Mouse (Mus musculus): ENCODE data around the gene Epb41l1.

Epb41l1 gene

DNA sequence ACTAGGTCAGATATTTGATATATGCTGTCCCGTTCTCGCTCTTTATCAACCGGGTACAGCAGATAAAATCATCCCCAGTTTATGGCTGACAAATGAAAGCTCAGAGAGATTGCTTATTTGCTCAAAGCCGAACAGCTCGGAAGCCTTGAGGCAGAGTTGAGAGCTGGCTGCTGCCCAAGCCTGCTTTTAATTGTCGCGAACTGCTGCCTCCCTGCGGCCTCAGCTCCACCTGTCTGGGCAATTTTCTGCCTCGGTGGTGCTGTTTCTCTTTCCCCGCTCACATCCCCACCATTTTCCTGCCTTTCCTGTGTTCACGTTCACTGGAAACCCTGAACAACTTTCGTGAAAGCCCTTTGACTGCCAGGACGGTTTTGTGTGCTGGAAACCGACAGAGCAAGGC, 39.8 kb downstream of the Epb41l1 start:
- DNase-seq = no peak

DNA sequence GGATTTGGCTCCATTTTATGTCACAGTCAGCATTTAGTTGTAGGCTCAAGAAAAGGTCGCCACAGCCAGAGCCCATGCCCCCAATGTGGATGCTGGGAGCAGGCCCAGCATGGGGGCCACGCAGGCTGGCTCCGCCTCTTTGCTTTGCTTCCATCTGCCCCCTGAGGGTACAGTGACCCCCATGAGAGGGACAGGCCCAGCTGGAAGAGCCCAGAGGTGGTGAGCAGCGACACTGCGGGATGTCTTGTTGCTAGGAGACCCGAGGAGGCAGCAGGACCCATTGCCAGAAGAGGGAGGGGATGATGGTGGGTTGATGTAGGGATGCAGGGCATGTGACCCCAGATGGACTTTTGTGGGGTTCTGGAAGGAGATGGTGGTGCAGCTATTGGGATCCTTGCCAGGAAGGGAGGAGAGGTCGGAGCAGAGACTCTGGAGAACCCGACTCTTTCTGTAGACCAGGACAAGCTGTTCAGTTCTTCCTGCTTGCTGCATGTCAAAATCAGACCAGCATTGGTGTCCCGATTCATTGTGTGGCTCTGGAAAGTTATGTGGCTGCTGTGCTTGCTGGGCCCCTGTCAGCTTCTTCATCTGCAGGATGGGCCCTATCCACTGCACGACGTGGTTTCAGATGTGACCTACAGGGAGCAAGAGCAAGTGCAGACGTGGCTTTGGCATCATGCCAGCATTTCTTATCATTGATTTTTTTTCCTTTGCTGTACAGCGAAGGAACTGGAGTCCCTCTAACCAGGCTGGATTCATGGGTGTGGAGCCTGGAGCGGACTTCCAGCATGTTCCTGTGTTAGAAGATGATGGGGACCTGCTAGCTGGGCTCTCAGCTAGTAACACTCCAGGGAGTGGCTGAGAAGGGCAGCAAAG, 41.7 kb downstream of the Epb41l1 start:
- DNase-seq = no peak

GRCm38 (mm10) chr2:156464416-156464815, 43.7 kb downstream of the Epb41l1 start:
- DNase-seq = no peak

DNA sequence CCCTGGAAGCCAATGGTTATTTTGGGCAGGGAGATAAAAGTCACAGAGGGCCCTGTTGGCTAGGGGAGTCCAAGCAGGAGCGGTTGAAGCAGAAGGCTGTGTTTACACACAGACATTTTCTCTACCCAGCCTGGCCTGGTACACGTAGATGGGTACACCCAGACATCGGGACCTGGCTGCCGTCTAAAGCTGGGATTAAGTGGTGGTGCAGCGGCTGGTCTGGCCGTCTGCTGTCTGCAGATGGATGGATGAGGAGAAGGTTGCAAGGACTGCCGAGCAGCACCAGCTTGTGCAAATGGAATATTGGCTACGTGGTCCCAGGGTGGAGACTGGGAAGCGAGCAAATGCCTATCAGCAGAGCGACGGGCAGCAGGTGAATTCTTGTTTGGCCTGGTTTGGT, 46.8 kb downstream of the Epb41l1 start:
- no peak for DNase-seq

DNA sequence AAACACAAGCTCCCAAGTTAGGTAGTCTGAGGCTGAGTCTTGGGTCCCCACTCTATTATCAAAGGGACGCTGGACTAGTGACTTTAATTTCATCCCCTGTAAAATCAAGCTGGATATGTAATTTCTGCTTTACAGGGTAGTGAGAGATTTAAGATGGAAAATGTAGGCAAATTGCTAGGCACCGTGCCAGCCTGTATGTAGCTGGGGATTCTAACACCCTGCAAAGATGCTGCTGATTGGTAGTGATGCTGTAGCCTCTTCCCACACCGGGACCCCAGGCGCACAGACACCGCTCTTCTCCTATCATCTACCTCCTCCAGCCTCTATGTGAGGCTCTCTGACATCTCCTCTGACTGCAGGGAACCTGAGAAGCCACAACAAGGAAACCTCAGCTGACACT, 48.2 kb downstream of the Epb41l1 start:
- no peak for DNase-seq

- no peak for DNase-seq
These were observed 48.8 kb downstream of the Epb41l1 start for GRCm38 (mm10) chr2:156469508-156469907.

GRCm38 (mm10) chr2:156470938-156471337, 50.2 kb downstream of the Epb41l1 start:
- DNase-seq = no peak

DNA sequence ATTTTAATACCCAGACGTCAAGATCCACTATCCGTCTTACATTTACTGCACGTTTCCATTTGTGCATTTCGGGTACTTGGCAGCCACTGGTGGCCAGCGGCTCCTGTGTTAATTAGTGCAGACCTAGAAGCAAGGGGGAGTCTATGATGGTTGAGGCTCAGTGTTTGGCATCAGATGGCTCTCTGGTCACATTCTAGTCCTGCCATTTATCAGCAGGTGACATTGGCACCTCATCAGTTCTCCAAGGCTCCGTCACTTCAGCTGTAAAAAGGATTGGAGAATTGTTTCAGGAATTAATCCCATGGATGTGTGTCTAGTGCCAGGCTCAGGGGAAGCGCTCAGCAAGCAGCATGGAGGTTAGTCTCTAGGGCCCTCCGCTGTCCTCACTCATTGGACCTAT, 51.6 kb downstream of the Epb41l1 start:
- DNase-seq = no peak

GRCm38 (mm10) chr2:156473696-156474095, 53.0 kb downstream of the Epb41l1 start:
- no peak for DNase-seq

DNA sequence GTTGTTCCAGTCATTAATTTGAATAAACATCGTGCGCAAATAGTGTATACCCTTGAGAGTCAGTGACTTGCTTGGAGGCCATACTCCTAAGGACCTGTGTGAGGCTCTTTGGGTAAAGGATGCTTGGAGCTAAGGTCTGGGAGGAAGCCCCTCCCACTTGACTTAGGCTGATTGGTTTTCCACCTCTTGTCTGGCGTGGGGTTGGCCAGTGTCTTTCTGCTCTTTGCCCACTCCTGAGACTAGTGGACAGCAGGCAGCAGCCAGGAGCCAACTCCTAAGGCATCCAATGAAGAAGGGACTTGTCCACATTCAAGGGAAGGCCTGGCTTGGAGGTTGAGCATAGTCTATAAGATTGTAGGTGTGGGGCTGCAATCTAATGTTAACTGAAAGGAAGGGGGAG, 53.4 kb downstream of the Epb41l1 start:
- DNase-seq = no peak

GRCm38 (mm10) chr2:156474891-156475284, 54.2 kb downstream of the Epb41l1 start:
- no peak for DNase-seq

GRCm38 (mm10) chr2:156475285-156476110, 54.8 kb downstream of the Epb41l1 start:
- peak; percentile 65 for DNase-seq

DNA sequence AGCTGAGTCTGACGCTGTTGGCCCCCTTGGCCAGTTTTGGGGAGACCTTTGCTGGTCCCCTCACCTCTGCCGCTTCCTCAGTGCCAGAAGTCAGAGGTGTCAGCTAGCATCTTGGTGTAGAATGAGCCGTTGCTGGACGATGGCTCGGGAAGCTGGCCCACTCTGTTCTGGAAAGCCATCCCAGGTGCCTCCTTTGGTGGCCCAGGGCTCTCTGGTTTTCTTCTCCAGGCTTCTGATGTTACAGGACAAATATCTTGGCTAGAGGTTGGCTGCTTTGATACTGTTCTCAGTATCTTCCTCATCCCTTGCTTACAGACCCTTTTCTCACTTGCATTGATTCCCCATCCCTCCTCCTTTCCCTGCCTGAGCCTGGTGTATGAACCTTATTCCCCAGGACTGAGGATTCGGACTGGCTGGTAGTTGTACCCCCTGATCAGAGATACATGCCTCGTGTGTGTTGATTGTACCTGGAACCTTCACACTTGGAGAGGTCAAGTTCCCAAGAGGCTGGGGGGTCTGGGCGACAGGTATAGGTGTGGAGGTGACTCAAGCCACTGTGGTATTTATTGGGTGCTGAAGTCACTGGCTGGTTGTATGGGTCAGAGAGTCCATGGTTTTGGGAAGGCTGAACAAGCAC, 55.5 kb downstream of the Epb41l1 start:
- no peak for DNase-seq

DNA sequence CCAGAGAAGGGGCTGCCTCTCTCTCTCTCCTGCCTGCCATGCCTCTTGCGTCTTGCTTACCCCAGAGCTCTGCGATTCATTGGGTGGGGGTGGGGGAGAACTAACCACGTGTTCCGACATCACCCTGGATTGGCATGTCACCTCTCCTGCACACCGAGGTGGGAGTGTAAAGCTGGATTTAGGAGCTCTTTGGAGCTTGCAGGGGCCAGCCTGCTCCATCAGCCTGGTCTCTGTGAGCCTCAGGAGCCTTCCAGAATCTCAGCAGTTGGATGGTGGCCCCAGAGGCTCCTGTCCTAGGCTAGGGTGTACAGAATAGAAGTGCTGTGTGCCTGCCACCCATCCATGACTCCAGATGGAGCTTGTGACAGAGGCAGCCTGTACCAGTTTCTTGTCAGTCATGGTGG, 56.0 kb downstream of the Epb41l1 start:
- DNase-seq = no peak

DNA sequence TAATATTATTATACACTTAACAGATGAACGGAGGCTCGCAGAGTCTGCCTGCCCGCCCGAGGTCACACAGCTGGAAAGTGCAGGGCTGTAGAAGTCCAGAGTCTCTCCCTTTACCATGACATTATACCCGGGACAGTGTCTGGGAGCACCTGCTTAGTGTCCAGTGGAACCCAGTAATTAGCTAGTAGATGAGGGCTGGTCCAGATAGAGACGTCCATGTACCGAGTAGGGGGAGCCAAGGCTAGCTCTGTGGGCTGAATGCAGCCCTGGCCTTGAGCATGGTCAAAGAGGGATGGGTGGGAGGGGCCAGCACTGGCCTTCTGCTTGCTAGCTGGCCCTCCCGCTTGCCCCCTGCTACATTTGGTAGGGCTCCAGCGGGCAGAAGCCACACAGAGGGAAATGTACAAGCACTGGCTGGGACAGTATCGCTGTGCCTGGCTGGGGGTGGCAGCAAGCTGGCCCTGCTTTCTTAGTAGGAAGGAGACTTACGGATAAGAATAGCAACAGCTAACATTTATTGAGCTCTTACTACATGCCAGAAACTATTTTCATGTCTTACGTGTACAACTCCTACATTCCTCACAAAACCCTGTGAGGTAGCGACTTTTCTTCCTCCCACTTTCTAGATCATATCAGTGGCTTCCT, 57.5 kb downstream of the Epb41l1 start:
- DNase-seq = no peak

DNA sequence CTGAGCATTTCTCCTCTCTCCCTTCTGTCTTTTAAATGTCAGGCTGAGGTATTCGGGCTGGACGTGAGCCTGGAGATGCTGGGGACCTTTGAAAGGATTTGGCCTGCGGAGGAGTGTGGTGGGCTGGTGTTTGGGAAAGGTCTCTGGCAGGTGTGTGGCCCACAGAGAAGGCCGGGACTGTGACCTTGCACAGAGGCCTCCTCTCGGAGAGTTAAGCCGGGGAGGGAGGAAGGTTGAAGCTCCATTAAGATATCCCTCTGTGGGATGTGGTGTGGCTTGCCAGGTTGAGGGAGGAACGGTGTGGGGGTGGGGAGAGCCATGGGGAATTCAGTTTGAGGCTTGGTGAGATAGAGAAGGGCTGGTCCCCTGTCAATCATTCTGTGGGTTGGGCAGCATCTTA, 59.1 kb downstream of the Epb41l1 start:
- DNase-seq = no peak

- DNase-seq = no peak
These were observed 59.6 kb downstream of the Epb41l1 start for GRCm38 (mm10) chr2:156480267-156480666.

DNA sequence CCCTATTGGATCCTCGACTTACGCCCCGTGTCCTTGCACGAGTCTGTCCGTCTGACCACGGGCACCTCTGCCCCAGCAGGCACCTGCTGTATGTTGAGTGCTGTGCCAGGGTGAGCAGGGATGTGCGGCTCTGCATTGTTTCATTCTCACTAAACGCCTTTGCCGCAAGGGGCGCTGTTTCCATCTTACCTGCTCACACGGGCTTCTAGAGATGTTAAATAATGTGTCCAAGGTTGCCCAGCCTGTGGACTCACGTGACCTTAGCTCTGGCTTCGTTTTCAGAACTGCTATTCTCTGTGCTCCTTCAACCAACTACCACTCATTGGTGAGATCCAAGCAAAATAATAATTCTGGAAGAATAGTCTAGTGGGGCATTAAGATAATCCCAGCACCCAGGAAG, 61.6 kb downstream of the Epb41l1 start:
- DNase-seq = peak; percentile 81

DNA sequence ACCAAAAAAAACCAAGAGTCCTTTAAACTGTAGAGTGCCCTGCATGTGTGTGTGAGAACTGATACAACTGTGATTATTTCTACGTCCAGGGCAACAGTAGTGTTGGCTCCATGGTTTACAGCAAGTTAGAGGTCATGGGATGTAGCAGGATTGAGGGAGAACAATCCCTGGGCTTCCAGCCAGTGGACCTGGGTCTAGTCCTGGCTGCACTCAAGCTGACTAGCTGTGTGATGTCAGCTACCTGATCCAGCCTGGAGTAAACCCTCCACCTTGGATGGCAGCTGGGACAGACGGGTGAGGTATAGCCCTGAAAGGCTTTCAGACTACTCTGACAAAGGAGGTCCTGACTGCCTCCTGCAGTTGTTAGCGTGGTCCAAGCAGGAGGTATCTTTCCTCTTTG, 62.1 kb downstream of the Epb41l1 start:
- DNase-seq = no peak

- DNase-seq = no peak
These were observed 62.5 kb downstream of the Epb41l1 start for GRCm38 (mm10) chr2:156483204-156483603.

GRCm38 (mm10) chr2:156486086-156486751, 65.5 kb downstream of the Epb41l1 start:
- no peak for DNase-seq

- DNase-seq = no peak
These were observed 67.0 kb downstream of the Epb41l1 start for GRCm38 (mm10) chr2:156487589-156488160.
